Mouse (Mus musculus) embryonic facial prominence, embryonic 15.5 days (tissue): ENCODE measurements at regions not wholly inside any gene's neighbourhood (a gene's known extent, or its start where the extent isn't known, plus 50 kb on each side); places are given as distances from the start of the nearest gene placed in this dataset.

Experiments
- ATAC-seq: fragments of 200-750 bp; cut with Nextera tagmentation; 2 replicates; pipeline ENCODE4 v1.8.0; 2017; ENCODE audit warnings: low read depth, moderate TSS enrichment; ENCODE audit not compliant: insufficient number of reproducible peaks, low FRiP score, low TSS enrichment
- H3K27ac ChIP-seq: fragments of 300-500 bp; sonication (generic); replicated peaks from 2 replicates; pipeline ENCODE4 v1.5.1; 2015; ENCODE audit warnings: mild to moderate bottlenecking, inconsistent platforms
- H3K27me3 ChIP-seq: fragments of 300-500 bp; sonication (generic); 2 replicates; pipeline ENCODE4 v1.6.1; 2015; ENCODE audit warnings: inconsistent platforms
- H3K36me3 ChIP-seq: fragments of 300-500 bp; sonication (generic); 2 replicates; pipeline ENCODE4 v1.6.1; 2015; ENCODE audit warnings: mild to moderate bottlenecking, inconsistent platforms
- H3K4me1 ChIP-seq: fragments of 300-500 bp; sonication (generic); 2 replicates; pipeline ENCODE4 v1.6.1; 2015; ENCODE audit warnings: inconsistent platforms
- H3K4me2 ChIP-seq: fragments of 300-500 bp; sonication (generic); replicated peaks from 2 replicates; pipeline ENCODE4 v1.6.1; 2015; ENCODE audit warnings: mild to moderate bottlenecking, inconsistent platforms
- H3K4me3 ChIP-seq: fragments of 300-500 bp; sonication (generic); replicated peaks from 2 replicates; pipeline ENCODE4 v1.5.1; 2015; ENCODE audit warnings: mild to moderate bottlenecking, inconsistent platforms
- H3K9ac ChIP-seq: fragments of 300-500 bp; sonication (generic); 2 replicates; pipeline ENCODE4 v1.6.1; 2015; ENCODE audit warnings: inconsistent platforms
- H3K9me3 ChIP-seq: fragments of 300-500 bp; sonication (generic); replicated peaks from 2 replicates; pipeline ENCODE4 v1.6.1; 2016; ENCODE audit warnings: inconsistent platforms
- WGBS: fragments of 180-500 bp; shearing (Covaris S2); methylation state at CpG from one replicate; pipeline ENCODE4 v1.1.7; 2015; 5-methylcytosine and 5-hydroxymethylcytosine counted together

- WGBS: 69% methylated on average over 1 of the region's 1 CpGs
- H3K4me2 ChIP-seq: no peak overlapping the region
- ATAC-seq: no peak
- H3K4me1 ChIP-seq: no peaks in the 10 kb centered on the region
- no peaks in the 10 kb centered on the region for H3K36me3 ChIP-seq
- H3K27me3 ChIP-seq: no peaks in the 10 kb centered on the region
- no peak overlapping the region for H3K9ac ChIP-seq
- no peak overlapping the region for H3K4me3 ChIP-seq
- no peaks in the 10 kb centered on the region for H3K9me3 ChIP-seq
- H3K27ac ChIP-seq: no peak overlapping the region
Observed at GRCm38 (mm10) chr10:98584776-98585175, 329.4 kb upstream of the Atp2b1 start.

GRCm38 (mm10) chr10:98589726-98590125 is 324.5 kb upstream of the Atp2b1 start:
- no peak for ATAC-seq
- no peak overlapping the region for H3K4me3 ChIP-seq
- no peak overlapping the region for H3K27ac ChIP-seq
- H3K36me3 ChIP-seq: no peaks in the 10 kb centered on the region
- no peaks in the 10 kb centered on the region for H3K9me3 ChIP-seq
- no peaks in the 10 kb centered on the region for H3K4me1 ChIP-seq
- 82% methylated on average over 14 of the region's 14 CpGs for WGBS
- H3K27me3 ChIP-seq: no peaks in the 10 kb centered on the region
- H3K9ac ChIP-seq: no peak overlapping the region
- no peak overlapping the region for H3K4me2 ChIP-seq

GRCm38 (mm10) chr10:98592154-98592553 is 322.1 kb upstream of the Atp2b1 start:
- ATAC-seq: no peak
- 53% methylated on average over 6 of the region's 6 CpGs for WGBS

GRCm38 (mm10) chr10:98593910-98594309 is 320.3 kb upstream of the Atp2b1 start:
- no peaks in the 10 kb centered on the region for H3K9me3 ChIP-seq
- H3K4me2 ChIP-seq: no peak overlapping the region
- H3K9ac ChIP-seq: no peak overlapping the region
- no peak for ATAC-seq
- H3K27me3 ChIP-seq: no peaks in the 10 kb centered on the region
- H3K4me1 ChIP-seq: no peaks in the 10 kb centered on the region
- 82% methylated on average over 5 of the region's 5 CpGs for WGBS
- H3K27ac ChIP-seq: no peak overlapping the region
- no peaks in the 10 kb centered on the region for H3K36me3 ChIP-seq
- no peak overlapping the region for H3K4me3 ChIP-seq

More at GRCm38 (mm10) chr10:98592154-98592553, 322.1 kb upstream of the Atp2b1 start:
- Histone ChIP-seq H3K4me3 (no peak overlapping the region), H3K27ac (no peak overlapping the region), H3K27me3 (no peaks in the 10 kb centered on the region), H3K4me1 (no peaks in the 10 kb centered on the region), H3K9me3 (no peaks in the 10 kb centered on the region), H3K36me3 (no peaks in the 10 kb centered on the region), H3K9ac (no peak overlapping the region), H3K4me2 (no peak overlapping the region)

- no peak for ATAC-seq
- Histone ChIP-seq H3K27ac (no peak overlapping the region), H3K4me1 (no peaks in the 10 kb centered on the region), H3K4me3 (no peak overlapping the region), H3K27me3 (no peaks in the 10 kb centered on the region), H3K36me3 (no peaks in the 10 kb centered on the region), H3K4me2 (no peak overlapping the region), H3K9ac (no peak overlapping the region), H3K9me3 (no peaks in the 10 kb centered on the region)
- WGBS: 86% methylated on average over 18 of the region's 18 CpGs
Observed at GRCm38 (mm10) chr10:98608221-98608941, 305.8 kb upstream of the Atp2b1 start.

GRCm38 (mm10) chr10:98610708-98611107 is 303.5 kb upstream of the Atp2b1 start:
- Histone ChIP-seq H3K27ac (no peak overlapping the region), H3K4me1 (no peaks in the 10 kb centered on the region), H3K4me2 (no peak overlapping the region), H3K36me3 (no peaks in the 10 kb centered on the region), H3K9me3 (no peaks in the 10 kb centered on the region), H3K9ac (no peak overlapping the region), H3K27me3 (no peaks in the 10 kb centered on the region), H3K4me3 (no peak overlapping the region)
- WGBS: 64% methylated on average over 6 of the region's 6 CpGs
- ATAC-seq: no peak

- H3K9ac ChIP-seq: no peak overlapping the region
- H3K36me3 ChIP-seq: no peaks in the 10 kb centered on the region
- no peaks in the 10 kb centered on the region for H3K27me3 ChIP-seq
- no peak overlapping the region for H3K4me2 ChIP-seq
- ATAC-seq: no peak
- H3K9me3 ChIP-seq: no peaks in the 10 kb centered on the region
- no peak overlapping the region for H3K4me3 ChIP-seq
- no peaks in the 10 kb centered on the region for H3K4me1 ChIP-seq
- 66% methylated on average over 4 of the region's 4 CpGs for WGBS
- H3K27ac ChIP-seq: no peak overlapping the region
Observed at GRCm38 (mm10) chr10:98611707-98612360, 302.4 kb upstream of the Atp2b1 start.

- no peaks in the 10 kb centered on the region for H3K36me3 ChIP-seq
- ATAC-seq: no peak
- H3K4me3 ChIP-seq: no peak overlapping the region
- no peaks in the 10 kb centered on the region for H3K9me3 ChIP-seq
- no peak overlapping the region for H3K9ac ChIP-seq
- H3K4me2 ChIP-seq: no peak overlapping the region
- no peak overlapping the region for H3K27ac ChIP-seq
- WGBS: 88% methylated on average over 21 of the region's 21 CpGs
- H3K27me3 ChIP-seq: no peaks in the 10 kb centered on the region
- H3K4me1 ChIP-seq: no peaks in the 10 kb centered on the region
Observed at GRCm38 (mm10) chr10:98618736-98619525, 295.3 kb upstream of the Atp2b1 start.

- H3K4me2 ChIP-seq: no peak overlapping the region
- WGBS: 65% methylated on average over 1 of the region's 1 CpGs
- H3K36me3 ChIP-seq: no peaks in the 10 kb centered on the region
- H3K4me3 ChIP-seq: no peak overlapping the region
- H3K4me1 ChIP-seq: no peaks in the 10 kb centered on the region
- H3K27ac ChIP-seq: no peak overlapping the region
- H3K9me3 ChIP-seq: no peaks in the 10 kb centered on the region
- no peaks in the 10 kb centered on the region for H3K27me3 ChIP-seq
- no peak overlapping the region for H3K9ac ChIP-seq
- no peak for ATAC-seq
Observed at GRCm38 (mm10) chr10:98624103-98624502, 290.1 kb upstream of the Atp2b1 start.

GRCm38 (mm10) chr10:98624681-98625321 is 289.4 kb upstream of the Atp2b1 start:
- Histone ChIP-seq H3K27ac (no peak overlapping the region), H3K9me3 (no peaks in the 10 kb centered on the region), H3K4me2 (no peak overlapping the region), H3K4me3 (no peak overlapping the region), H3K36me3 (no peaks in the 10 kb centered on the region), H3K4me1 (no peaks in the 10 kb centered on the region), H3K9ac (no peak overlapping the region), H3K27me3 (no peaks in the 10 kb centered on the region)
- 59% methylated on average over 12 of the region's 12 CpGs for WGBS
- ATAC-seq: no peak

- WGBS: 81% methylated on average over 1 of the region's 1 CpGs
- Histone ChIP-seq H3K9ac (no peak overlapping the region), H3K4me3 (no peak overlapping the region), H3K27ac (no peak overlapping the region), H3K27me3 (no peaks in the 10 kb centered on the region), H3K36me3 (no peaks in the 10 kb centered on the region), H3K4me2 (no peak overlapping the region), H3K9me3 (no peaks in the 10 kb centered on the region), H3K4me1 (no peaks in the 10 kb centered on the region)
- ATAC-seq: no peak
Observed at GRCm38 (mm10) chr10:98628191-98628590, 286.0 kb upstream of the Atp2b1 start.
